Mouse (Mus musculus) hindbrain, embryonic 15.5 days (tissue): ENCODE results near the gene Rfx8. TPM values are rescaled to one million over a fixed set of nuclear protein-coding genes. Genes with fewer than 3 reads are reported as not detected.
A peak's percentile ranks its signal among the peaks of the same experiment; 100 is the strongest.

ENCODE experiments used
- ATAC-seq: fragments of 200-750 bp; cut with Nextera tagmentation; 2 replicates; pipeline ENCODE4 v1.8.0; 2017; ENCODE audit warnings: low read depth, moderate number of reproducible peaks, moderate TSS enrichment; ENCODE audit not compliant: low FRiP score
- H3K27ac ChIP-seq: fragments of 300-500 bp; sonication (generic); replicated peaks from 2 replicates; pipeline ENCODE4 v1.5.1; 2015; ENCODE audit warnings: mild to moderate bottlenecking, inconsistent platforms
- H3K27me3 ChIP-seq: fragments of 300-500 bp; sonication (generic); 2 replicates; pipeline ENCODE4 v1.6.1; 2015; ENCODE audit warnings: control low read depth, inconsistent platforms
- H3K36me3 ChIP-seq: fragments of 300-500 bp; sonication (generic); 2 replicates; pipeline ENCODE4 v1.6.1; 2015; ENCODE audit warnings: control low read depth, inconsistent platforms
- H3K4me1 ChIP-seq: fragments of 300-500 bp; sonication (generic); replicated peaks from 2 replicates; pipeline ENCODE4 v1.6.1; 2015; ENCODE audit warnings: control low read depth, inconsistent platforms
- H3K4me2 ChIP-seq: fragments of 300-500 bp; sonication (generic); 2 replicates; pipeline ENCODE4 v1.6.1; 2015; ENCODE audit warnings: moderate library complexity, mild to moderate bottlenecking, inconsistent platforms
- H3K4me3 ChIP-seq: fragments of 300-500 bp; sonication (generic); 2 replicates; pipeline ENCODE4 v1.5.1; 2015; ENCODE audit warnings: mild to moderate bottlenecking, inconsistent platforms
- H3K9ac ChIP-seq: fragments of 300-500 bp; sonication (generic); 2 replicates; pipeline ENCODE4 v1.6.1; 2015; ENCODE audit warnings: inconsistent platforms
- H3K9me3 ChIP-seq: fragments of 300-500 bp; sonication (generic); 2 replicates; pipeline ENCODE4 v1.6.1; 2016; ENCODE audit warnings: control low read depth, inconsistent platforms
- WGBS: fragments of 180-500 bp; shearing (Covaris S2); methylation state at CpG from one replicate; pipeline ENCODE4 v1.1.7; 2015; 5-methylcytosine and 5-hydroxymethylcytosine counted together
- polyA plus RNA-seq: library from polyadenylated mRNA; unstranded; fragments of >200 nt; fragmentation: Nextera tagmentation; extraction: Ambion mirVana; gene quantifications from 2 replicates; pipeline ENCODE4 v1.2.1, GENCODE M21; 2015

Rfx8 gene
- polyA plus RNA-seq, 1 experiment from 2014 or later: 0.35 TPM

- ATAC-seq: no peak
- peaks cover 5% of the 10 kb centered on the region; the same call in 1 of the 2 replicates for H3K4me1 ChIP-seq
- WGBS: 97% methylated on average over 5 of the region's 5 CpGs
- no peak overlapping the region for H3K27ac ChIP-seq
- H3K4me2 ChIP-seq: no peak overlapping the region
- no peaks in the 10 kb centered on the region for H3K9me3 ChIP-seq
- no peaks in the 10 kb centered on the region for H3K27me3 ChIP-seq
- H3K36me3 ChIP-seq: no peaks in the 10 kb centered on the region
- H3K9ac ChIP-seq: no peak overlapping the region
- H3K4me3 ChIP-seq: no peak overlapping the region
Observed at GRCm38 (mm10) chr1:39710016-39710415, 10.8 kb downstream of the Rfx8 start.

- Histone ChIP-seq H3K4me1 (0 out of 2 replicates have a peak, but pooled peaks cover 2% of the 10 kb centered on the region), H3K9me3 (no peaks in the 10 kb centered on the region), H3K27ac (no peak overlapping the region), H3K36me3 (no peaks in the 10 kb centered on the region), H3K4me2 (no peak overlapping the region), H3K4me3 (no peak overlapping the region), H3K9ac (no peak overlapping the region), H3K27me3 (no peaks in the 10 kb centered on the region)
- no peak for ATAC-seq
- WGBS: 92% methylated on average over 5 of the region's 5 CpGs
Observed at GRCm38 (mm10) chr1:39708778-39709177, 12.0 kb downstream of the Rfx8 start.

GRCm38 (mm10) chr1:39702216-39703046 lies 18.4 kb downstream of the Rfx8 start:
- H3K27me3 ChIP-seq: no peaks in the 10 kb centered on the region
- H3K4me1 ChIP-seq: peaks cover 24% of the 10 kb centered on the region
- 19% methylated on average over 18 of the region's 18 CpGs for WGBS
- ATAC-seq: no peak
- H3K4me3 ChIP-seq: no peak overlapping the region
- H3K9ac ChIP-seq: no peak overlapping the region
- no peak overlapping the region for H3K27ac ChIP-seq
- no peak overlapping the region for H3K4me2 ChIP-seq
- H3K9me3 ChIP-seq: no peaks in the 10 kb centered on the region
- H3K36me3 ChIP-seq: no peaks in the 10 kb centered on the region

- Histone ChIP-seq H3K9me3 (no peaks in the 10 kb centered on the region), H3K4me3 (no peak overlapping the region), H3K9ac (no peak overlapping the region), H3K36me3 (no peaks in the 10 kb centered on the region), H3K27ac (no peak overlapping the region), H3K4me2 (no peak overlapping the region), H3K4me1 (peaks cover 24% of the 10 kb centered on the region), H3K27me3 (no peaks in the 10 kb centered on the region)
- ATAC-seq: peak; percentile 68
- 3% methylated on average over 9 of the region's 9 CpGs for WGBS
Observed at GRCm38 (mm10) chr1:39701274-39701602, 19.6 kb downstream of the Rfx8 start.

- Histone ChIP-seq H3K4me3 (no peak overlapping the region), H3K4me2 (no peak overlapping the region), H3K27me3 (no peaks in the 10 kb centered on the region), H3K9me3 (no peaks in the 10 kb centered on the region), H3K27ac (no peak overlapping the region), H3K4me1 (peaks cover 24% of the 10 kb centered on the region), H3K36me3 (no peaks in the 10 kb centered on the region), H3K9ac (no peak overlapping the region)
- ATAC-seq: no peak; the same call in 1 of the 2 replicates
- WGBS: 19% methylated on average over 7 of the region's 7 CpGs
Observed at GRCm38 (mm10) chr1:39700599-39701273, 20.1 kb downstream of the Rfx8 start.

GRCm38 (mm10) chr1:39698456-39698855 lies 22.3 kb downstream of the Rfx8 start:
- H3K4me1 ChIP-seq: peaks cover 28% of the 10 kb centered on the region
- H3K27me3 ChIP-seq: no peaks in the 10 kb centered on the region
- no peak overlapping the region for H3K27ac ChIP-seq
- ATAC-seq: no peak
- H3K4me2 ChIP-seq: no peak overlapping the region
- H3K36me3 ChIP-seq: no peaks in the 10 kb centered on the region
- no peak overlapping the region for H3K4me3 ChIP-seq
- WGBS: 31% methylated on average over 6 of the region's 6 CpGs
- no peaks in the 10 kb centered on the region for H3K9me3 ChIP-seq
- no peak overlapping the region for H3K9ac ChIP-seq

GRCm38 (mm10) chr1:39695198-39695597 lies 25.6 kb downstream of the Rfx8 start:
- WGBS: 54% methylated on average over 4 of the region's 4 CpGs
- no peak overlapping the region for H3K27ac ChIP-seq
- no peak for ATAC-seq

DNA sequence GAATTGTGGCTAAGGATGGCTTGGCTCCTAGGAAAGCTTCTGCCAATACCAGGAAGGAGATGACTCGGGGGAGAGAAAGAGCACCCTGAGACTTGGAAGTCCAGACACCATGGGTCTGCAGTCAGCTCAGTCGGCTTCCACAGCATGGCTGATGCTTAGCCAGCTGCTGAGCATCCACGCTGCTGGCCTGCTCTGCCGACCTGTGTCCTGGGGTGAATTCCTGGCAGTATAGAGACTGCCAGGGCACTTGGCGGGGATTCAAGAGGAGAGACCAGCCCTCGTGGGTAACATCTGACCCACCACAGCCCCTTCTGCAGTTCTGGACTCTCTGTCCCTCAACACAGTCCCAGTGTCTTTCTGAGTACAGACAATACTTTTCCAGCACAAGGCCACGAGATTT lies 26.0 kb downstream of the Rfx8 start:
- Histone ChIP-seq H3K27ac (no peak overlapping the region), H3K4me1 (0 out of 2 replicates have a peak, but pooled peaks cover 4% of the 10 kb centered on the region), H3K4me2 (no peak overlapping the region), H3K4me3 (no peak overlapping the region), H3K27me3 (no peaks in the 10 kb centered on the region), H3K36me3 (no peaks in the 10 kb centered on the region), H3K9ac (no peak overlapping the region), H3K9me3 (no peaks in the 10 kb centered on the region)
- no peak for ATAC-seq
- 44% methylated on average over 7 of the region's 7 CpGs for WGBS

More at GRCm38 (mm10) chr1:39695198-39695597, 25.6 kb downstream of the Rfx8 start:
- Histone ChIP-seq H3K4me2 (no peak overlapping the region), H3K27me3 (no peaks in the 10 kb centered on the region), H3K4me3 (no peak overlapping the region), H3K9me3 (no peaks in the 10 kb centered on the region), H3K9ac (no peak overlapping the region), H3K36me3 (no peaks in the 10 kb centered on the region), H3K4me1 (0 out of 2 replicates have a peak, but pooled peaks cover 4% of the 10 kb centered on the region)

DNA sequence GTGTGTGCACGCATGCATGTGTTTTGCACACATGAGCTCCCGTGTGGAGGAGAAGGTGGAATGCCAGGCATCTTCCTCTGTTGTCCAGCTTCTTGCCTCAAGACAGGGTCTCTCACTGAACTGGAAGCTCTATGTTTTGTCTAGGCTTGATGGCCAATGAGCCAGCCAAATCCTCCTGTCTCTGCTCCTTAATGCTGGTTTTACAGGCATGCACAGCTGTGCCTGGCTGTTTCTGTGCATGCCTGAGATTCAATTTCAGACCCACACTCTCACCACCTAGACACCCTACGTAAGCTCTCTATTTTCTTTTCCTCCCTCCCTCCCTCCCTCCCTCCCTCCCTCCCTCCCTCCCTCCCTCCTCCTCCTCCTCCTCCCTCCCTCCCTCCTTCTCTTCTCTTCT lies 28.8 kb downstream of the Rfx8 start:
- Histone ChIP-seq H3K4me3 (no peak overlapping the region), H3K27me3 (no peaks in the 10 kb centered on the region), H3K4me1 (0 out of 2 replicates have a peak, but pooled peaks cover 4% of the 10 kb centered on the region), H3K9me3 (no peaks in the 10 kb centered on the region), H3K36me3 (no peaks in the 10 kb centered on the region), H3K4me2 (no peak overlapping the region), H3K9ac (no peak overlapping the region), H3K27ac (no peak overlapping the region)
- 79% methylated on average over 3 of the region's 3 CpGs for WGBS
- no peak for ATAC-seq

DNA sequence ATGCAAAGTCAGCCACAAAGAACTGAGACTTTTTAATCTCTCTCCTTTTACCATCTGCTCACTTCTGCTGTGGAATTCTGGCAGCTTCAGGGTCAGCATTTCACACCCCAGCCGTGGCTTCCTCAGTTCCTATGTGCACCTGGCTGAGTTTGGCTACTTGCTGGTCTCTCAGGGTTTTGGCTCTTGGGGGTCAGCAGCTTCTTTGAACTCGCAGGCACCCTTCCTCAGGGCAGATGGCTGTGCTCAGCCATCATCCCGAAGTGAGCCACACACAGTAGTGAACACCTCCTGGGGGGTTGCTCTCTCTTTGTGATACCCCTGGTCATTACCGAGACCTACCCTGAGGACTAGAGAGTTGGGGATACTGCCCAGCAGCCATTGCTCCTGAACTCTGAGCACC lies 29.7 kb downstream of the Rfx8 start:
- no peak overlapping the region for H3K4me3 ChIP-seq
- no peak for ATAC-seq
- H3K4me2 ChIP-seq: no peak overlapping the region
- H3K36me3 ChIP-seq: no peaks in the 10 kb centered on the region
- H3K27ac ChIP-seq: no peak overlapping the region
- peaks cover 4% of the 10 kb centered on the region; the same call in 1 of the 2 replicates for H3K4me1 ChIP-seq
- no peak overlapping the region for H3K9ac ChIP-seq
- H3K9me3 ChIP-seq: no peaks in the 10 kb centered on the region
- WGBS: 55% methylated on average over 4 of the region's 4 CpGs
- no peaks in the 10 kb centered on the region for H3K27me3 ChIP-seq

GRCm38 (mm10) chr1:39688573-39688972 lies 32.2 kb downstream of the Rfx8 start:
- 71% methylated on average over 6 of the region's 6 CpGs for WGBS
- Histone ChIP-seq H3K9ac (no peak overlapping the region), H3K9me3 (no peaks in the 10 kb centered on the region), H3K36me3 (no peaks in the 10 kb centered on the region), H3K4me1 (no peaks in the 10 kb centered on the region; the same call in 1 of the 2 replicates), H3K4me3 (no peak overlapping the region), H3K4me2 (no peak overlapping the region), H3K27ac (no peak overlapping the region), H3K27me3 (no peaks in the 10 kb centered on the region)
- ATAC-seq: no peak

- Histone ChIP-seq H3K4me2 (no peak overlapping the region), H3K27me3 (no peaks in the 10 kb centered on the region), H3K9ac (no peak overlapping the region), H3K36me3 (no peaks in the 10 kb centered on the region), H3K4me3 (no peak overlapping the region), H3K27ac (no peak overlapping the region), H3K4me1 (no peaks in the 10 kb centered on the region; the same call in 1 of the 2 replicates), H3K9me3 (no peaks in the 10 kb centered on the region)
- no peak for ATAC-seq
- 72% methylated on average over 9 of the region's 9 CpGs for WGBS
Observed at GRCm38 (mm10) chr1:39687279-39687678, 33.5 kb downstream of the Rfx8 start.
